Mouse (Mus musculus) myocyte (in vitro differentiated cells): ENCODE results near the gene Gabarapl2. TPM values are rescaled to one million over a fixed set of nuclear protein-coding genes. Genes with fewer than 3 reads are reported as not detected.

ENCODE experiments used
- H3K27me3 ChIP-seq: one replicate; pipeline ENCODE4 v1.6.1; 2011; ENCODE audit not compliant: control insufficient read depth, insufficient read depth, insufficient read length
- H3K36me3 ChIP-seq: one replicate; pipeline ENCODE4 v1.6.1; 2011; ENCODE audit not compliant: control insufficient read depth, insufficient read depth
- H3K4me2 ChIP-seq: one replicate; pipeline ENCODE4 v1.6.1; 2011; ENCODE audit warnings: low read depth, control low read depth
- H3K4me3 ChIP-seq: one replicate; pipeline ENCODE4 v1.5.1; 2011; ENCODE audit warnings: mild to moderate bottlenecking, control low read depth, moderate library complexity
- H3K79me2 ChIP-seq: one replicate; pipeline ENCODE4 v1.6.1; 2011; ENCODE audit not compliant: control insufficient read depth, insufficient read depth
- H3ac ChIP-seq: one replicate; pipeline ENCODE4 v1.6.1; 2011; ENCODE audit not compliant: control insufficient read depth, insufficient read length
- CEBPB ChIP-seq: IDR thresholded peaks from 2 replicates; pipeline ENCODE4 v1.6.1; 2011; ENCODE audit warnings: mild to moderate bottlenecking, moderate library complexity; ENCODE audit not compliant: poor library complexity, insufficient read depth, severe bottlenecking
- E2F4 ChIP-seq: IDR thresholded peaks from one replicate; pipeline ENCODE4 v1.6.1; 2011; ENCODE audit warnings: mild to moderate bottlenecking, control low read depth, moderate library complexity; ENCODE audit not compliant: insufficient read depth
- MAX ChIP-seq: IDR thresholded peaks from one replicate; pipeline ENCODE4 v1.6.1; 2011; ENCODE audit warnings: low read depth, mild to moderate bottlenecking, control low read depth
- MYOG ChIP-seq, 3 experiments: IDR thresholded peaks; one replicate each; pipeline ENCODE4 v1.6.1; 2011; ENCODE audit warnings: control low read depth in 2 of 3, low read depth in 2 of 3, mild to moderate bottlenecking in 2 of 3; ENCODE audit not compliant: insufficient read length in 2 of 3, control insufficient read depth in 1 of 3, insufficient read depth in 1 of 3
- POLR2A ChIP-seq: IDR thresholded peaks from one replicate; pipeline ENCODE4 v1.6.1; 2011; ENCODE audit warnings: low read depth, mild to moderate bottlenecking, control low read depth, moderate library complexity; ENCODE audit not compliant: insufficient read length
- POLR2AphosphoS2 ChIP-seq: IDR thresholded peaks from one replicate; pipeline ENCODE4 v1.6.1; 2011; ENCODE audit warnings: low read depth, control low read depth; ENCODE audit not compliant: insufficient read length
- REST ChIP-seq: IDR thresholded peaks from one replicate; pipeline ENCODE4 v1.6.1; 2011; ENCODE audit warnings: mild to moderate bottlenecking, control low read depth, moderate library complexity; ENCODE audit not compliant: insufficient read depth, insufficient read length
- SRF ChIP-seq: IDR thresholded peaks from one replicate; pipeline ENCODE4 v1.6.1; 2011; ENCODE audit warnings: low read depth; ENCODE audit not compliant: control insufficient read depth, insufficient read length
- TCF12 ChIP-seq: IDR thresholded peaks from one replicate; pipeline ENCODE4 v1.6.1; 2011; ENCODE audit warnings: mild to moderate bottlenecking, control low read depth; ENCODE audit not compliant: poor library complexity, insufficient read depth, severe bottlenecking
- TCF3 ChIP-seq: IDR thresholded peaks from one replicate; pipeline ENCODE4 v1.6.1; 2011; ENCODE audit warnings: low read depth, control low read depth; ENCODE audit not compliant: insufficient read length
- USF1 ChIP-seq: IDR thresholded peaks from one replicate; pipeline ENCODE4 v1.6.1; 2011; ENCODE audit warnings: low read depth, mild to moderate bottlenecking, control low read depth, moderate library complexity
- polyA plus RNA-seq: library from polyadenylated mRNA; unstranded; fragments of >200 nt; fragmentation: generic; extraction: Trizol; gene quantifications from one replicate; pipeline ENCODE4 v1.2.1, GENCODE M21; 2012; ENCODE audit warnings: missing spikeins

Gene Gabarapl2
- 64.5 TPM for polyA plus RNA-seq

DNA sequence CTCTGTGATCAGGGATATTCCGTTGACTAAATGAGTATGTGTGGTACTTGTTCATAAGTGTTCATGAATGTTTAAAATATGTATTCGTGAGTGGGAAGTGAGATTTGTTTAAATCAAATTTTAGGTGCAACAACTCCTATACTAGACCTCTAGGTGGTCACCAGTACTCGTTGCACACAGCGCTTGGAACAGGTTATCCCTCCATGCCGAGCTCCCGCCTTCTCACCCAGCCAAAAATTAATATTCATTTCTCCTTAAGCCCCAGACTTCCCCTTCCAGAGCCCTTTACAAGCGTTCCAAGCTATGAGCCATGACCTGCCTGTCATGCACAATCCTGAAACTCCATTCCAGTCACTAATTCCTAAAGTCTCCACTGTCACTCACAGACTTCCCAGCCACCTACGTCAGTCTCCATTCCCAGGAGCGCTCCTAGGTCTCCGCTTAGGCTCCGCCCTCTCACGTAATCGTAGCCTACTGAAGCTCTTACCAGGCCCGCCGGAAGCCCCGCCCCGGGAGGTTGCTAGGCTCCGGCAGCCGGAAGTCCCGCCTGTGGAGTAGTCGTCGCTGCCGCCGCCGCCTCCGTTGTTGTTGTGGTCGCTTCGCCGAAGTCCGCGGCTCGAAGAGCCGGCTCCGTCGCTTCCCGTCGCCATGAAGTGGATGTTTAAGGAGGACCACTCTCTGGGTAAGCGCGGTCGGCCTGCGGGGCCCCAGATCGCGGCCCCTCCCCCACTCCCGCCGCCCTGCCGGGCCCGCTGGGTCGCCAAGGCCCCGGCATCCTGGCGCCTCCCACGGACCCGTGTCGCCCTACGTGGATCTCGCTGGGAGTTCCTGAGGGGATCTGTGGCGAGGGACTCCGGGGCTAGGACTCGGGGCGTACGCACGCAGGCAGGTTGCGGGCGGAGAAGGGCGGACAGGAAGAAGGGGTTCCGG, at the start of gene Gabarapl2:
TSS of gene Gabarapl2 (plus strand) at position 533 of the 930 bp plus-strand sequence.
- peak within 1 kb of the TSS; percentile 63 for H3K4me3 ChIP-seq
- TF ChIP-seq POLR2A, result peak; percentile 52
- TF ChIP-seq CEBPB, result no peak
- H3K79me2 ChIP-seq, result no peaks in the 10 kb centered on the region
- peaks cover 13% of the 10 kb centered on the region for H3K36me3 ChIP-seq
- H3K4me2 ChIP-seq, result peak within 1 kb of the TSS; percentile 99
- H3K27me3 ChIP-seq, result no peaks in the 10 kb centered on the region
- H3ac ChIP-seq, result peak within 1 kb of the TSS; percentile 34

DNA sequence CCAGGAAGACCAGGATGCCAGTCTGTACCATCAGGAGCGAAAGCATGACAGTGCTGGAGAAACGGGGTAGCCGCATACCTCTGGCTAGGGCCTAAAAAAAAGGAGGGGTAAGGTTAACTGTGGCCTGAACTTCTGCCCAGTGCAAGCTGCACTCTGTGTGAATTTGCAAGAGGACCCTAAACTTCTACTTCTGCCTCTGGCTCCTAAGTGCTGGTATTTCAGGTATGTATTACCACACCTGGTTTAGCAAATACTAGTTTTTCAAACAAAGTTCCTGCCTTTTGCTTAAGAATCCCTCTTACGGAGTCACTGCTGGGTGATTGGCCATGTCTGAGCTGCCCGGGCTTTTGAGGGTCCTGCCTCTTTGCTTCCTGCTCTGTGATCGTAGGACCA, 49.6 kb upstream of the Gabarapl2 start:
- H3K36me3 ChIP-seq, result no peaks in the 10 kb centered on the region
- no peak for TF ChIP-seq POLR2A
- H3K4me2 ChIP-seq, result no peak overlapping the region
- no peaks in the 10 kb centered on the region for H3K79me2 ChIP-seq
- H3K4me3 ChIP-seq, result no peak overlapping the region
- no peak overlapping the region for H3ac ChIP-seq
- H3K27me3 ChIP-seq, result peaks cover 14% of the 10 kb centered on the region

DNA sequence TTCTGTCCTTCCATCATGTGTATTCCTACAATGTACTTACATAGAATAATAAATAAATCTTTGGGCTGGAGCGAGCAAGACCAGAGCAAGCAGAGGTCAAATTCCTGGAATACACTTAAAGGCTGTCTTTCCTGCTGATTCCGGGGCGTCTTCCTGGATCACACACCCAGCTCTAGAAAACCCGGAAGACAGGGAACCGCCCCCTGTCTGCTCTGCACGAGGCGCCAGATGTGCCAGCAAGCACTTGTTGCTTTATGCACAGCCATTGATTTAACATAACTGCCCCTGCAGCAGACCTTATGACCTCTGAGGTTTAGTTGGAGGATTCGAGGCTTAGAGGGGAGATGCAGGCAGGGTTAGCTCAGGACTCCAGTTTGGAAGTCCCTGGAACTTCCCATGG, 48.5 kb upstream of the Gabarapl2 start:
- Histone ChIP-seq H3K27me3 (peaks cover 14% of the 10 kb centered on the region), H3K79me2 (no peaks in the 10 kb centered on the region), H3K4me2 (no peak overlapping the region), H3K36me3 (no peaks in the 10 kb centered on the region), H3K4me3 (no peak overlapping the region), H3ac (no peak overlapping the region)
- TF ChIP-seq MYOG (IDR thresholded peaks at IDR 0.05; ENCODE audit: control insufficient read depth in 1 of 3, insufficient read depth in 1 of 3, insufficient read length in 2 of 3, low read depth in 2 of 3) (no peak), POLR2AphosphoS2 (no peak), TCF12 (no peak), REST (no peak), USF1 (no peak), POLR2A (no peak), E2F4 (no peak), MAX (no peak), CEBPB (no peak)

DNA sequence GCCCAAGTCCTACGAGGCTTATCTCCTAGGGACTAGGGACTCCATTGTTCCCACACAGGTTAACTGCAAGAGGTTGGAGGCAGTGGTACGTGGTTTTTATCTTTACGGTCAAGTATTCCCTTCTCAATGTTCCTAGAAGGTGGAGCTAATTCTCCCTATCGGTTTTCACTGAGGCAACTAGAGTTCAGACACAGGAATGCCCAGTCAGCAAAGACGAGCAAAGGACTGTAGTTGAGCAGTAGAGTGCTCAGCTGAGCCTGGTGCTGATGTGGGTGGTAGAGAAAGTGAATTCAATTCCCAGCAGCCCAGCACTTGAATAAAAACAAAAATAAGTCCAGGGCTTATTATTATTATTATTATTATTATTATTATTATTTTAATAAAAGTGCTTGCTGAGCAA, 47.9 kb upstream of the Gabarapl2 start:
- no peaks in the 10 kb centered on the region for H3K36me3 ChIP-seq
- H3K4me2 ChIP-seq, result no peak overlapping the region
- H3K27me3 ChIP-seq, result peaks cover 14% of the 10 kb centered on the region
- no peak overlapping the region for H3K4me3 ChIP-seq
- H3ac ChIP-seq, result no peak overlapping the region
- no peak for TF ChIP-seq MYOG (IDR thresholded peaks at IDR 0.05; ENCODE audit: control insufficient read depth in 1 of 3, insufficient read depth in 1 of 3, insufficient read length in 2 of 3, low read depth in 2 of 3)
- no peak for TF ChIP-seq TCF3
- TF ChIP-seq CEBPB, result no peak
- H3K79me2 ChIP-seq, result no peaks in the 10 kb centered on the region

DNA sequence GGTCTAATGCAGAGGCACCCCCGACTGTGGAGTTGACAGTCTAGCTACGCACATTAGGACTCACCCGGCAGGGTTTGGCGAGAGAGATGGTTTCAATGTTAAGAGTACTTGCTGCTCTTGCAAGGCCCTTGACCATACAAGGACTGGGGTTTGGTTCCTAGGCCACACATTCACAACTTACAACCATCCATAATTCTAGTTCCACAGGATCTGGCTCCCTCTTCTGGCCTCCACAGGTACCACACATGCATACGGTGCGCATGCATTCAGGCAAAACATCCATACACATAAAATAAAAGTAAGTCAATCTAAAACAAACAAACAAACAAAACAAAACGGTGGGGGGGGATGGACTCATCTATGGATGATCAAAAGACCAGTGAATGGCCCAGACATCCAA, 45.5 kb upstream of the Gabarapl2 start:
- TF ChIP-seq POLR2AphosphoS2 (no peak), REST (no peak), TCF3 (no peak), E2F4 (no peak), POLR2A (no peak)
- no peak overlapping the region for H3ac ChIP-seq
- H3K27me3 ChIP-seq, result peaks cover 11% of the 10 kb centered on the region
- H3K36me3 ChIP-seq, result no peaks in the 10 kb centered on the region
- H3K4me3 ChIP-seq, result no peak overlapping the region
- H3K4me2 ChIP-seq, result no peak overlapping the region
- no peaks in the 10 kb centered on the region for H3K79me2 ChIP-seq

DNA sequence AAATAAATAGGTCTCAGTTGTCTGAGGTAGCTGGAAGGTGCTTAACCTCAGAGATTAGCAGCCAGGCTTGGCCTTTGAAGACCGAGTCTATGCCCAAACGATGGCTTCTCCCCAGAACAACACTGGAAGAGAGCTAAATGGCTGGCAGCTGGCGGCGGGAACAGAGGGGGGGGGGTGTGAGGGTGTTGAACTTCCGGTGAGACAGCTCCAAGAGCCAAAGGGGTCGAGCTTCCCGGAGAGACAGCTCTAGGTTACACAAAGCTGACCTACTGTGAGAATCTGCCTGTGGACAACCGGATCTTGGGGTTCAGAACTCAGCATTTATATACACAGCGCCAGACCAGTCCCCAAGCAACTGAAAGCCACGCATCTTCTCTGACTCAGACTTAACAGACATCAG, 41.9 kb upstream of the Gabarapl2 start:
- no peak overlapping the region for H3ac ChIP-seq
- H3K79me2 ChIP-seq, result no peaks in the 10 kb centered on the region
- H3K4me2 ChIP-seq, result no peak overlapping the region
- TF ChIP-seq POLR2A (no peak), TCF3 (no peak), SRF (no peak), MYOG (IDR thresholded peaks at IDR 0.05; ENCODE audit: control insufficient read depth in 1 of 3, insufficient read depth in 1 of 3, insufficient read length in 2 of 3, low read depth in 2 of 3) (no peak), TCF12 (no peak), E2F4 (no peak)
- no peaks in the 10 kb centered on the region for H3K36me3 ChIP-seq
- no peaks in the 10 kb centered on the region for H3K27me3 ChIP-seq
- H3K4me3 ChIP-seq, result no peak overlapping the region
